Mouse (Mus musculus) liver, postnatal 0 days (tissue): Measurements from ENCODE around the gene Rnaseh1. TPM values are rescaled to one million over a fixed set of nuclear protein-coding genes. Genes with fewer than 3 reads are reported as not detected.

Experiments
- ATAC-seq: fragments of 200-750 bp; cut with Nextera tagmentation; 2 replicates; pipeline ENCODE4 v1.8.0; 2017; ENCODE audit warnings: mild to moderate bottlenecking, moderate library complexity
- DNase-seq: peaks from one replicate; pipeline ENCODE4 v3.0.0-alpha.2; 2016
- H3K27ac ChIP-seq: fragments of 300-500 bp; sonication (generic); 2 replicates; pipeline ENCODE4 v1.5.1; 2014; ENCODE audit warnings: antibody characterized with exemption, moderate library complexity, mild to moderate bottlenecking, low read depth
- H3K27me3 ChIP-seq: fragments of 300-500 bp; sonication (generic); 2 replicates; pipeline ENCODE4 v1.6.1; 2014; ENCODE audit warnings: low read length, control low read depth, mixed read lengths; ENCODE audit not compliant: insufficient read depth
- H3K36me3 ChIP-seq: fragments of 300-500 bp; sonication (generic); replicated peaks from 2 replicates; pipeline ENCODE4 v1.6.1; 2014; ENCODE audit warnings: mild to moderate bottlenecking, control low read depth, low read length, moderate library complexity, mixed read lengths; ENCODE audit not compliant: insufficient read depth
- H3K4me1 ChIP-seq: fragments of 300-500 bp; sonication (generic); 2 replicates; pipeline ENCODE4 v1.6.1; 2014; ENCODE audit warnings: antibody characterized with exemption, mild to moderate bottlenecking, control low read depth; ENCODE audit not compliant: insufficient read depth
- H3K4me2 ChIP-seq: fragments of 300-500 bp; sonication (generic); 2 replicates; pipeline ENCODE4 v1.6.1; 2014; ENCODE audit warnings: low read depth, mild to moderate bottlenecking, low read length, moderate library complexity, mixed read lengths
- H3K4me3 ChIP-seq: fragments of 300-500 bp; sonication (generic); 2 replicates; pipeline ENCODE4 v1.5.1; 2014; ENCODE audit warnings: low read depth, low read length
- H3K9ac ChIP-seq: fragments of 300-500 bp; sonication (generic); replicated peaks from 2 replicates; pipeline ENCODE4 v1.6.1; 2014; ENCODE audit warnings: mild to moderate bottlenecking, moderate library complexity
- H3K9me3 ChIP-seq: fragments of 300-500 bp; sonication (generic); 2 replicates; pipeline ENCODE4 v1.6.1; 2016; ENCODE audit warnings: mild to moderate bottlenecking, control low read depth, low read length, mixed read lengths
- CTCF ChIP-seq: sonication (generic); IDR thresholded peaks from 2 replicates; pipeline ENCODE4 v1.5.1; 2016; ENCODE audit warnings: antibody characterized with exemption, low read depth
- EP300 ChIP-seq: IDR thresholded peaks from 2 replicates; pipeline ENCODE4 v1.6.1; 2016; ENCODE audit warnings: antibody characterized with exemption, low read depth, mild to moderate bottlenecking
- WGBS: fragments of 180-500 bp; shearing (Covaris S2); extraction: QIAGEN DNeasy Blood & Tissue Kit; methylation state at CpG from one replicate; pipeline ENCODE4 v1.1.7; 2014; ENCODE audit not compliant: insufficient replicate concordance; 5-methylcytosine and 5-hydroxymethylcytosine counted together
- polyA plus RNA-seq: library from polyadenylated mRNA; unstranded; fragments of >200 nt; fragmentation: Nextera tagmentation; extraction: Ambion mirVana; gene quantifications from 2 replicates; pipeline ENCODE4 v1.2.1, GENCODE M21; 2015

Gene Rnaseh1
- polyA plus RNA-seq, 1 experiment from 2014 or later: 9.6 TPM

GRCm38 (mm10) chr12:28675925-28676209, 26.5 kb downstream of the Rnaseh1 start:
- ATAC-seq (peak; percentile 51), DNase-seq (peak; percentile 26)
- peaks cover 13% of the 10 kb centered on the region for H3K4me1 ChIP-seq
- no peaks in the 10 kb centered on the region for H3K9me3 ChIP-seq
- no peak for TF ChIP-seq EP300
- no peak for TF ChIP-seq CTCF
- H3K36me3 ChIP-seq: peaks cover 3% of the 10 kb centered on the region; the same call in 1 of the 2 replicates
- WGBS: 39% methylated on average over 5 of the region's 5 CpGs
- H3K27ac ChIP-seq: peak overlapping the region; percentile 95
- H3K4me2 ChIP-seq: peak overlapping the region; percentile 87
- H3K4me3 ChIP-seq: peak overlapping the region; percentile 84
- H3K27me3 ChIP-seq: no peaks in the 10 kb centered on the region
- peak overlapping the region; percentile 74 for H3K9ac ChIP-seq

- no peaks in the 10 kb centered on the region for H3K9me3 ChIP-seq
- no peaks in the 10 kb centered on the region for H3K27me3 ChIP-seq
- WGBS: 88% methylated on average over 1 of the region's 1 CpGs
- no peak for DNase-seq
- no peak for ATAC-seq
- H3K4me1 ChIP-seq: peaks cover 10% of the 10 kb centered on the region
- H3K27ac ChIP-seq: 0 out of 2 replicates have a peak overlapping the region, but pooled peaks have one; percentile 35
- no peak overlapping the region for H3K4me3 ChIP-seq
- no peaks in the 10 kb centered on the region; the same call in none of the 2 replicates for H3K36me3 ChIP-seq
- no peak overlapping the region for H3K9ac ChIP-seq
- no peak overlapping the region for H3K4me2 ChIP-seq
- TF ChIP-seq EP300 (no peak), CTCF (no peak)
Observed at GRCm38 (mm10) chr12:28684674-28685073, 35.3 kb downstream of the Rnaseh1 start.

DNA sequence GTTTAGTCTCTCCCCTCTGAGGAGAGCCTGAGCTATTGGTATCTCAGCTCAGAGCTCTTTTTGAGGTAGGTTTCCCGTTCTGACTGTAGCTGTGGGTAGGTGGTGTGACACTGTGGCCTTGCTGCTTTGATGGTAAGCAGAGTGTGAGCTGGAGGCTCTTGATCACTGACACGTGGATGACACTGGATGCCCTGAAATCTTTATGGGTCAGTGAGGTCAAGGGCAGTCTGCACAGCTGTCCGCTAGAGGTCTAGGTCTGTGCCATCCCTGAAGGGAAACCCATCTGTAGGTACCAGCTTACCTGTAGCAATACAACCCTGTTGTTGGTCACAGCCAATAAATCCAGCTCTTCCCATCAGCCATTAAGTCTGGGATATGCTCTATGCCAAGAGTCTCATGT, 36.4 kb downstream of the Rnaseh1 start:
- DNase-seq (no peak), ATAC-seq (peak; percentile 67)
- TF ChIP-seq EP300 (no peak), CTCF (no peak)
- Histone ChIP-seq H3K4me1 (peaks cover 10% of the 10 kb centered on the region), H3K9ac (no peak overlapping the region), H3K4me3 (no peak overlapping the region), H3K9me3 (no peaks in the 10 kb centered on the region), H3K27ac (peak overlapping the region; percentile 67), H3K27me3 (no peaks in the 10 kb centered on the region), H3K4me2 (0 out of 2 replicates have a peak overlapping the region, but pooled peaks have one; percentile 15), H3K36me3 (peaks cover 7% of the 10 kb centered on the region)
- 54% methylated on average over 3 of the region's 3 CpGs for WGBS

DNA sequence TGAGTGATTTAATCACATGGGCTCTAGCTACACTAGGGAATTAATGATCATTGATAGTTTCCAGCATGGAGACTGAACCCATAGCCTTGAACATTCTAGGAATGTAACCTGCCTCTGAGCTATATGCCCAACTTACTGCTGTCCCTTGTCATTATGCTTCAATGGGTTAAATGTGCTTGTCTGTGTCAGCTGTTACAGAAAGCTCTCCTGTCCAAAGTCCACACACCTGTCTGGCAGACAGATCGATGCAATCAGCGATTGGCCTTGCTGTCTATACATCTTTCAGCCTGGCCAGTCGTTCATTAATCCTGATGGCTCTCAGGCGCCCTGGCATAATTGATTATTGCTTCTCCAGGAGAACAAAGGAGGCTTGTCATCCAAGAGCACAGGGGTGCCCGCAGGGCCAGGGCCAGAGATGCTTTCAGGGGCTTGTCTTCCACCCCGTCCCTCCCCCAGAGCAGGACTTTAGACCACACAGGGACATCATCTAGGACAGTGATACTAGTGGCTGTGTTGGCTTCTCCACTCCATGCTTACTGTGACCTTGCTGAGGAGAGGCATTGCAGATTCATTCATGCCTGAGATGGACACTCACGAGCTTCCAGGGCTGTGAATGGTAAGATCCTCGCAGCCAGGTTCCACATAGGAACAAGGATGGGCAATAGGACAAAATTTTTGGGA, 36.9 kb downstream of the Rnaseh1 start:
- H3K9ac ChIP-seq: no peak overlapping the region
- DNase-seq: peak; percentile 52
- peak overlapping the region; percentile 15; the same call in 1 of the 2 replicates for H3K4me2 ChIP-seq
- H3K36me3 ChIP-seq: peaks cover 13% of the 10 kb centered on the region
- no peaks in the 10 kb centered on the region for H3K27me3 ChIP-seq
- H3K27ac ChIP-seq: peak overlapping the region; percentile 67
- H3K4me1 ChIP-seq: peaks cover 10% of the 10 kb centered on the region
- H3K4me3 ChIP-seq: no peak overlapping the region
- peak; percentile 91 for ATAC-seq
- no peaks in the 10 kb centered on the region for H3K9me3 ChIP-seq
- WGBS: 55% methylated on average over 8 of the region's 8 CpGs
- no peak for TF ChIP-seq EP300
- TF ChIP-seq CTCF: no peak

DNA sequence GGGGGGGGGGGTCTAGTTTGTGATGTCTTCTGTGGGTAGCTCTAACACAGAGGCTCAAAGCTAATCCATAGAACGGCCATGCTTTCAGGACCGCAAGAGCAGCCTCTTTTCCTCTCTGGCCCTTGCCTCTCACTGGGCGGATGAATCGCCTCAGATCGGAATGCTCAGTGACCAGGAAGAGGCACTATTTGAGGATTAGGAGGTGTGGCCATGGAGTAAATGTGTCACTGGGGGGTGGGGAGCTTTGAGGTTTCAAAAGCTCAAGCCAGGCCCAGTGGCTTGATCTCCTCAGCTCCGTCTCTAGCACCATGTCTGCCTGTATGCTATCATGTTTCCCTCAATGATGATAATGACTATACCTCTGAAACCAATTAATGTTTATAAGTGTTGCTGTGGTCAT, 39.6 kb downstream of the Rnaseh1 start:
- H3K4me3 ChIP-seq: no peak overlapping the region
- no peak overlapping the region for H3K4me2 ChIP-seq
- TF ChIP-seq CTCF (no peak), EP300 (no peak)
- H3K27me3 ChIP-seq: no peaks in the 10 kb centered on the region
- no peak for ATAC-seq
- no peak overlapping the region for H3K27ac ChIP-seq
- H3K9ac ChIP-seq: no peak overlapping the region
- no peaks in the 10 kb centered on the region for H3K9me3 ChIP-seq
- H3K36me3 ChIP-seq: peaks cover 22% of the 10 kb centered on the region
- 82% methylated on average over 6 of the region's 6 CpGs for WGBS
- no peak for DNase-seq
- peaks cover 10% of the 10 kb centered on the region for H3K4me1 ChIP-seq

GRCm38 (mm10) chr12:28690730-28691129, 41.3 kb downstream of the Rnaseh1 start:
- DNase-seq (no peak), ATAC-seq (no peak)
- WGBS: 90% methylated on average over 7 of the region's 7 CpGs
- TF ChIP-seq CTCF (no peak), EP300 (no peak)
- no peak overlapping the region for H3K4me2 ChIP-seq
- no peak overlapping the region for H3K9ac ChIP-seq
- no peak overlapping the region for H3K27ac ChIP-seq
- H3K27me3 ChIP-seq: no peaks in the 10 kb centered on the region
- H3K9me3 ChIP-seq: no peaks in the 10 kb centered on the region
- H3K4me3 ChIP-seq: no peak overlapping the region
- H3K4me1 ChIP-seq: peaks cover 7% of the 10 kb centered on the region
- H3K36me3 ChIP-seq: peaks cover 31% of the 10 kb centered on the region

- 60% methylated on average over 3 of the region's 3 CpGs for whole genome bisulfite sequencing
- no peak overlapping the region for H3K27ac ChIP-seq
- H3K9ac ChIP-seq: no peak overlapping the region
- TF ChIP-seq CTCF (no peak), EP300 (no peak)
- DNase-seq (no peak), ATAC-seq (no peak)
- H3K27me3 ChIP-seq: no peaks in the 10 kb centered on the region
- peaks cover 7% of the 10 kb centered on the region for H3K4me1 ChIP-seq
- H3K9me3 ChIP-seq: no peaks in the 10 kb centered on the region
- H3K36me3 ChIP-seq: peaks cover 32% of the 10 kb centered on the region
- H3K4me3 ChIP-seq: no peak overlapping the region
- H3K4me2 ChIP-seq: no peak overlapping the region
Observed at GRCm38 (mm10) chr12:28693738-28694137, 44.3 kb downstream of the Rnaseh1 start.
